Mouse (Mus musculus) fibroblast of lung, adult 2 months (primary cell): ENCODE data around the gene Pmm1.
"Not testable (repeated sequence)": the region's sequence is repeated elsewhere in the genome, so short reads cannot be mapped to it uniquely, and the experiment has no call there.

Source experiments
- DNase-seq: peaks from one replicate; pipeline ENCODE4 v3.0.0-alpha.2; 2011; ENCODE audit warnings: low read depth

Gene Pmm1

GRCm38 (mm10) chr15:81927741-81928140, 33.0 kb downstream of the Pmm1 start:
- DNase-seq: peak; percentile 89

DNA sequence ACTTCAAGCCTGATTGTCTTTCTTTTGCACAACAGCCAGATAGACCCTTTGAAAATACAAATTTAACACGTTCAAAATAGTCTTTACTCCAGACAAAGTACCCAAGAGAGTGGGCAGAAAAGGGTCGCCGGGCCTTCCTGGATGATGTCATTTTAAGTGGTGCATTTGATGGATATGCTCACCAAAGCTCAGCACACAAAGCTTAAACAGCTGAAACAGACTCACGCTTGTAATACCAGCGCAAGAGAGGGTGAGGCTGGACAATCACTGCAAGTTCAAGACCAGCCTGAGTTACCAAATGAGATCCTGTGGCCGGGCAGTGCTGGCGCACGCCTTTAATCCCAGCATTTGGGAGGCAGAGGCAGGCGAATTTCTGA, 34.3 kb downstream of the Pmm1 start:
- no peak for DNase-seq

GRCm38 (mm10) chr15:81925760-81926445, 34.8 kb downstream of the Pmm1 start, which contains the start of gene Polr3h:
Polr3h (minus strand) TSS chr15:81926240.
- DNase-seq: peak; percentile 84

- no peak for DNase-seq
Measured at GRCm38 (mm10) chr15:81924933-81925332, 35.8 kb downstream of the Pmm1 start.

- DNase-seq: no peak
Measured at GRCm38 (mm10) chr15:81921255-81921654, 39.5 kb downstream of the Pmm1 start.

GRCm38 (mm10) chr15:81920546-81921217, 40.0 kb downstream of the Pmm1 start:
- DNase-seq: peak; percentile 70

DNA sequence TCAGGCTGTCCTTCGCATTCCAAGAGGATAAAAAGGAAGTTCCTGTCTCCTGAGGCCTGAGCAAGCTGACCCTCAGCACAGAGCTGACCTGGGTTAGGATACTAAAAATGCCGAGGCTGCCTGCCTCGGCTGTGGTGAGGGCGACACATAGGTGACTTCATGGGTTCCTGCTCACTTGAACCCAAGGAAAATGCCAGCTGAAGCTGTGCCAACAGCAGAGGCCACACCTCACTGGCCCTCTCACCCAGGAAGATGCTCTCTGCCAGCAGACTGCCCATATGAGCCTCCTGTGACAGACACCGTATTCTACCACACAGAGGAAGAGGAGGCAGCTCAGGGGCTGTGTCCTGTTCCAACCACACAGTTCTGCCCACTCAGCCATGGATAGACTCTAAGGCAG, 41.7 kb downstream of the Pmm1 start:
- no peak for DNase-seq

DNA sequence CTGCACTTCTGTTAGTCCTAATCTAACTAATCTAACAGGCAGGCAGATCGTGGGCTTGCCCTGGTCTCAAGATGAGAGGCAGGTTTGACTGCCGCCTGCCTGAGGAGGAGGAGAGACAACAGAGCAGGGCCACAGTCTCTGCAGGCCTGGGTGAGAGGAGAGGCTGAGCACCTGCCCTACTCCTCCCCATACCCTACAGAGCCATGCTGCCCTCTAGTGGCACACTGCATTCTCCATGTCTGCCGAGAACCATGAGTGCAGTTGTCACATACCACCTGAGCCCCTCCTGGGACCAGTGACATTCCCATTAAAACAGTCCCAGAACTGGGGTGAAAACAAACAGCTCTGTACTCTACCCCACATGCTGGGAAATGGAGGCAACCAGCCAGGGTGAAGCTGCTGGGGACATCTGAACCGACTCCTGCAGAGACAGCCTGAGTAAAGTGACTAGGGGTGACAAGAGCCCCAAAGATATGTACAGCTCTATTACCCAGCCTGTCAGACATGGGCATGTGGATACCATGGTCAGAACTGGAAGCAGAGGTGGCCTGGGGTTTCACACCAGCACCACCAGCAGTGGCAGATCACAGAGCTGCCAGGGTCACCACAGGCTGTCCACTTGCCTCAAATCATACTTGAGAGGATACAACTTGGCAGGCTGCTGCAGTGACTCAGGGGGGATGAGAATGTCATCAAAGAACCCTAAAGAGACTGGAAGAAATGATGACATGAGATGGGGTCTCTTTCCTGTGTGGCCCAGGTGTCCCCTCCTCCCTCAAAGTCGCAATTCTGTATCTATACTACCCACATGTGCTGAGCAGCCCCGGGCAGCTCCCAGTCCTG, 42.9 kb downstream of the Pmm1 start:
- DNase-seq: no peak

GRCm38 (mm10) chr15:81917201-81917600, 43.5 kb downstream of the Pmm1 start:
- no peak for DNase-seq

GRCm38 (mm10) chr15:81915663-81916062, 45.1 kb downstream of the Pmm1 start:
- no peak for DNase-seq

GRCm38 (mm10) chr15:81914668-81915067, 46.1 kb downstream of the Pmm1 start:
- DNase-seq: no peak

- DNase-seq: no peak
Measured at GRCm38 (mm10) chr15:81912498-81912897, 48.2 kb downstream of the Pmm1 start.

DNA sequence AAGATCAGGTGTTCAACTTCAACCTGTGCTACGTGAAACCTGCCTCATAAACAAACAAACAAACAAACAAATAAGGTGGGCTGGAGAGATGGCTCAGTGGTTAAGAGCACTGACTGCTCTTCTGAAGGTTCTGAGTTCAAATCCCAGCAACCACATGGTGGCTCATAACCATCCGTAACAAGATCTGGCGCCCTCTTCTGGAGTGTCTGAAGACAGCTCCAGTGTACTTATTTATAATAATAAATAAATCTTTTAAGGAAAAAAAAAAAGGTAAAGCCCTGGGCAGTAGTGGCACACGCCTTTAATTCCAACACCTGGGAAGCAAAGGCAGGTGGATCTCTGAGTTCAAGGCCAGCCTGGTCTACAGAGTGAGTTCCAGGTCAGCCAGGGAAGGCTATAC, 52.0 kb downstream of the Pmm1 start:
- not testable (repeated sequence) for DNase-seq

- DNase-seq: no peak
Measured at GRCm38 (mm10) chr15:81907953-81908352, 52.8 kb downstream of the Pmm1 start.

GRCm38 (mm10) chr15:81904939-81905338, 55.8 kb downstream of the Pmm1 start:
- DNase-seq: no peak
